Mouse (Mus musculus): Measurements from ENCODE around the gene Lrrc28. TPM values are rescaled to one million over a fixed set of nuclear protein-coding genes. Genes with fewer than 3 reads are reported as not detected.

Lrrc28 gene
- polyA plus RNA-seq, 1 experiment from 2014 or later: 14.4 TPM

- H3K4me2 ChIP-seq: no peak overlapping the region
- no peaks in the 10 kb centered on the region for H3K36me3 ChIP-seq (ENCODE audit: control insufficient read depth, insufficient read depth, low read length)
- H3K9ac ChIP-seq (ENCODE audit: low read depth, low read length): no peak overlapping the region
- H3K27me3 ChIP-seq (replicated peaks; ENCODE audit: control insufficient read depth, insufficient read depth, low read length): no peaks in the 10 kb centered on the region
- H3K9me3 ChIP-seq (ENCODE audit: control insufficient read depth, low read length): no peaks in the 10 kb centered on the region
- H3K4me3 ChIP-seq (ENCODE audit: low read depth, low read length): no peak overlapping the region
- ATAC-seq (replicated peaks; ENCODE audit: low FRiP score) (no peak), DNase-seq (ENCODE audit: low spot score) (no peak)
- WGBS: 75% methylated on average over 6 of the region's 6 CpGs
- no peak overlapping the region for H3K27ac ChIP-seq (ENCODE audit: low read depth, low read length)
- no peaks in the 10 kb centered on the region for H3K4me1 ChIP-seq (replicated peaks; ENCODE audit: control insufficient read depth, insufficient read depth, low read length)
These were observed 40.0 kb downstream of the Lrrc28 start for GRCm38 (mm10) chr7:67605114-67605513.

- Histone ChIP-seq H3K9ac (ENCODE audit: low read depth, low read length) (no peak overlapping the region), H3K4me3 (ENCODE audit: low read depth, low read length) (no peak overlapping the region), H3K4me2 (no peak overlapping the region), H3K9me3 (ENCODE audit: control insufficient read depth, low read length) (no peaks in the 10 kb centered on the region), H3K27me3 (replicated peaks; ENCODE audit: control insufficient read depth, insufficient read depth, low read length) (no peaks in the 10 kb centered on the region), H3K36me3 (ENCODE audit: control insufficient read depth, insufficient read depth, low read length) (no peaks in the 10 kb centered on the region), H3K27ac (ENCODE audit: low read depth, low read length) (no peak overlapping the region), H3K4me1 (replicated peaks; ENCODE audit: control insufficient read depth, insufficient read depth, low read length) (no peaks in the 10 kb centered on the region)
- no peak for DNase-seq (ENCODE audit: low spot score)
- ATAC-seq (replicated peaks; ENCODE audit: low FRiP score): no peak
- WGBS: 84% methylated on average over 3 of the region's 3 CpGs
These were observed 47.0 kb downstream of the Lrrc28 start for GRCm38 (mm10) chr7:67598050-67598449.

GRCm38 (mm10) chr7:67596961-67597360 lies 48.1 kb downstream of the Lrrc28 start:
- Histone ChIP-seq H3K9me3 (ENCODE audit: control insufficient read depth, low read length) (no peaks in the 10 kb centered on the region), H3K27me3 (replicated peaks; ENCODE audit: control insufficient read depth, insufficient read depth, low read length) (no peaks in the 10 kb centered on the region), H3K4me2 (no peak overlapping the region), H3K4me1 (replicated peaks; ENCODE audit: control insufficient read depth, insufficient read depth, low read length) (no peaks in the 10 kb centered on the region), H3K4me3 (ENCODE audit: low read depth, low read length) (no peak overlapping the region), H3K9ac (ENCODE audit: low read depth, low read length) (no peak overlapping the region), H3K27ac (ENCODE audit: low read depth, low read length) (no peak overlapping the region), H3K36me3 (ENCODE audit: control insufficient read depth, insufficient read depth, low read length) (no peaks in the 10 kb centered on the region)
- 67% methylated on average over 1 of the region's 1 CpGs for WGBS
- DNase-seq (ENCODE audit: low spot score) (no peak), ATAC-seq (replicated peaks; ENCODE audit: low FRiP score) (no peak)

GRCm38 (mm10) chr7:67596322-67596721 lies 48.7 kb downstream of the Lrrc28 start:
- H3K4me1 ChIP-seq (replicated peaks; ENCODE audit: control insufficient read depth, insufficient read depth, low read length): no peaks in the 10 kb centered on the region
- ATAC-seq (replicated peaks; ENCODE audit: low FRiP score) (no peak), DNase-seq (ENCODE audit: low spot score) (no peak)
- no peak overlapping the region for H3K9ac ChIP-seq (ENCODE audit: low read depth, low read length)
- no peaks in the 10 kb centered on the region for H3K27me3 ChIP-seq (replicated peaks; ENCODE audit: control insufficient read depth, insufficient read depth, low read length)
- WGBS: 65% methylated on average over 1 of the region's 1 CpGs
- H3K36me3 ChIP-seq (ENCODE audit: control insufficient read depth, insufficient read depth, low read length): no peaks in the 10 kb centered on the region
- H3K4me2 ChIP-seq: no peak overlapping the region
- H3K27ac ChIP-seq (ENCODE audit: low read depth, low read length): no peak overlapping the region
- no peak overlapping the region for H3K4me3 ChIP-seq (ENCODE audit: low read depth, low read length)
- no peaks in the 10 kb centered on the region for H3K9me3 ChIP-seq (ENCODE audit: control insufficient read depth, low read length)

GRCm38 (mm10) chr7:67593902-67594301 lies 51.2 kb downstream of the Lrrc28 start:
- DNase-seq (ENCODE audit: low spot score) (no peak), ATAC-seq (replicated peaks; ENCODE audit: low FRiP score) (no peak)
- Histone ChIP-seq H3K27me3 (replicated peaks; ENCODE audit: control insufficient read depth, insufficient read depth, low read length) (no peaks in the 10 kb centered on the region), H3K9ac (ENCODE audit: low read depth, low read length) (no peak overlapping the region), H3K4me3 (ENCODE audit: low read depth, low read length) (no peak overlapping the region), H3K9me3 (ENCODE audit: control insufficient read depth, low read length) (no peaks in the 10 kb centered on the region), H3K4me1 (replicated peaks; ENCODE audit: control insufficient read depth, insufficient read depth, low read length) (no peaks in the 10 kb centered on the region), H3K36me3 (ENCODE audit: control insufficient read depth, insufficient read depth, low read length) (no peaks in the 10 kb centered on the region), H3K27ac (ENCODE audit: low read depth, low read length) (no peak overlapping the region), H3K4me2 (no peak overlapping the region)
- WGBS: 82% methylated on average over 6 of the region's 6 CpGs

- H3K9me3 ChIP-seq (ENCODE audit: control insufficient read depth, low read length): no peaks in the 10 kb centered on the region
- DNase-seq (ENCODE audit: low spot score): no peak
- H3K27me3 ChIP-seq (replicated peaks; ENCODE audit: control insufficient read depth, insufficient read depth, low read length): no peaks in the 10 kb centered on the region
- no peak overlapping the region for H3K4me3 ChIP-seq (ENCODE audit: low read depth, low read length)
- no peaks in the 10 kb centered on the region for H3K36me3 ChIP-seq (ENCODE audit: control insufficient read depth, insufficient read depth, low read length)
- no peak for ATAC-seq (replicated peaks; ENCODE audit: low FRiP score)
- no peaks in the 10 kb centered on the region for H3K4me1 ChIP-seq (replicated peaks; ENCODE audit: control insufficient read depth, insufficient read depth, low read length)
- no peak overlapping the region for H3K4me2 ChIP-seq
- H3K27ac ChIP-seq (ENCODE audit: low read depth, low read length): no peak overlapping the region
- 95% methylated on average over 6 of the region's 6 CpGs for WGBS
- H3K9ac ChIP-seq (ENCODE audit: low read depth, low read length): no peak overlapping the region
These were observed 52.4 kb downstream of the Lrrc28 start for GRCm38 (mm10) chr7:67592670-67593069.

- no peak overlapping the region for H3K9ac ChIP-seq (ENCODE audit: low read depth, low read length)
- no peaks in the 10 kb centered on the region for H3K4me1 ChIP-seq (replicated peaks; ENCODE audit: control insufficient read depth, insufficient read depth, low read length)
- H3K4me3 ChIP-seq (ENCODE audit: low read depth, low read length): no peak overlapping the region
- no peak for ATAC-seq (replicated peaks; ENCODE audit: low FRiP score)
- no peaks in the 10 kb centered on the region for H3K27me3 ChIP-seq (replicated peaks; ENCODE audit: control insufficient read depth, insufficient read depth, low read length)
- 79% methylated on average over 6 of the region's 6 CpGs for WGBS
- no peak overlapping the region for H3K27ac ChIP-seq (ENCODE audit: low read depth, low read length)
- H3K36me3 ChIP-seq (ENCODE audit: control insufficient read depth, insufficient read depth, low read length): no peaks in the 10 kb centered on the region
- DNase-seq (ENCODE audit: low spot score): no peak
- no peaks in the 10 kb centered on the region for H3K9me3 ChIP-seq (ENCODE audit: control insufficient read depth, low read length)
- H3K4me2 ChIP-seq: no peak overlapping the region
These were observed 56.3 kb downstream of the Lrrc28 start for GRCm38 (mm10) chr7:67588743-67589142.

GRCm38 (mm10) chr7:67586479-67586878 lies 58.6 kb downstream of the Lrrc28 start:
- H3K9me3 ChIP-seq (ENCODE audit: control insufficient read depth, low read length): no peaks in the 10 kb centered on the region
- H3K36me3 ChIP-seq (ENCODE audit: control insufficient read depth, insufficient read depth, low read length): no peaks in the 10 kb centered on the region
- no peak for DNase-seq (ENCODE audit: low spot score)
- 73% methylated on average over 5 of the region's 5 CpGs for WGBS
- H3K4me3 ChIP-seq (ENCODE audit: low read depth, low read length): no peak overlapping the region
- H3K4me1 ChIP-seq (replicated peaks; ENCODE audit: control insufficient read depth, insufficient read depth, low read length): no peaks in the 10 kb centered on the region
- no peak overlapping the region for H3K9ac ChIP-seq (ENCODE audit: low read depth, low read length)
- H3K4me2 ChIP-seq: no peak overlapping the region
- ATAC-seq (replicated peaks; ENCODE audit: low FRiP score): no peak
- H3K27me3 ChIP-seq (replicated peaks; ENCODE audit: control insufficient read depth, insufficient read depth, low read length): no peaks in the 10 kb centered on the region
- H3K27ac ChIP-seq (ENCODE audit: low read depth, low read length): no peak overlapping the region

- no peaks in the 10 kb centered on the region for H3K36me3 ChIP-seq (ENCODE audit: control insufficient read depth, insufficient read depth, low read length)
- ATAC-seq (replicated peaks; ENCODE audit: low FRiP score) (no peak), DNase-seq (ENCODE audit: low spot score) (no peak)
- no peak overlapping the region for H3K4me2 ChIP-seq
- no peaks in the 10 kb centered on the region for H3K9me3 ChIP-seq (ENCODE audit: control insufficient read depth, low read length)
- H3K4me3 ChIP-seq (ENCODE audit: low read depth, low read length): no peak overlapping the region
- no peak overlapping the region for H3K27ac ChIP-seq (ENCODE audit: low read depth, low read length)
- 54% methylated on average over 5 of the region's 5 CpGs for WGBS
- H3K4me1 ChIP-seq (replicated peaks; ENCODE audit: control insufficient read depth, insufficient read depth, low read length): no peaks in the 10 kb centered on the region
- no peak overlapping the region for H3K9ac ChIP-seq (ENCODE audit: low read depth, low read length)
- H3K27me3 ChIP-seq (replicated peaks; ENCODE audit: control insufficient read depth, insufficient read depth, low read length): no peaks in the 10 kb centered on the region
These were observed 61.2 kb downstream of the Lrrc28 start for GRCm38 (mm10) chr7:67583852-67584251.

Data from liver, embryonic 11.5 days (tissue).